Mouse (Mus musculus) heart, adult 9 months (tissue): ENCODE results near the gene Tex14.
A peak's percentile ranks its signal among the peaks of the same experiment; 100 is the strongest.
"Not testable (repeated sequence)": the region's sequence is repeated elsewhere in the genome, so short reads cannot be mapped to it uniquely, and the experiment has no call there.

ENCODE experiments used
- DNase-seq, 2 experiments: peaks; one replicate each; pipeline ENCODE4 v3.0.0; 2022; ENCODE audit warnings: low spot score in 2 of 2

Tex14 gene

GRCm38 (mm10) chr11:87472058-87472457 is 67.2 kb downstream of the Tex14 start:
- not testable (repeated sequence) for DNase-seq

- not testable (repeated sequence) for DNase-seq
Measured at GRCm38 (mm10) chr11:87479172-87479571, 74.3 kb downstream of the Tex14 start.

- DNase-seq = no peak
Measured at GRCm38 (mm10) chr11:87483796-87484326, 79.0 kb downstream of the Tex14 start.

- DNase-seq = no peak
Measured at GRCm38 (mm10) chr11:87488948-87489347, 84.1 kb downstream of the Tex14 start.

- DNase-seq = peak in 1 of 2 experiments; percentile 15
Measured at GRCm38 (mm10) chr11:87504690-87505214, 99.9 kb downstream of the Tex14 start.

- no peak for DNase-seq
Measured at GRCm38 (mm10) chr11:87506502-87506901, 101.6 kb downstream of the Tex14 start.

- no peak for DNase-seq
Measured at GRCm38 (mm10) chr11:87507043-87507442, 102.2 kb downstream of the Tex14 start.

- peak; percentile 6 to 17 for DNase-seq
Measured at GRCm38 (mm10) chr11:87519260-87519659, 114.4 kb downstream of the Tex14 start.

GRCm38 (mm10) chr11:87523466-87523865 is 118.6 kb downstream of the Tex14 start:
- no peak for DNase-seq

- DNase-seq = no peak
Measured at GRCm38 (mm10) chr11:87523967-87524366, 119.1 kb downstream of the Tex14 start.

GRCm38 (mm10) chr11:87524780-87525179 is 119.9 kb downstream of the Tex14 start:
- DNase-seq = no peak

- no peak for DNase-seq
Measured at GRCm38 (mm10) chr11:87527364-87527763, 122.5 kb downstream of the Tex14 start.

- no peak for DNase-seq
Measured at GRCm38 (mm10) chr11:87527990-87528389, 123.1 kb downstream of the Tex14 start.

GRCm38 (mm10) chr11:87531695-87532094 is 126.8 kb downstream of the Tex14 start:
- no peak for DNase-seq

GRCm38 (mm10) chr11:87542285-87542684 is 137.4 kb downstream of the Tex14 start:
- no peak for DNase-seq

- DNase-seq = no peak
Measured at GRCm38 (mm10) chr11:87542906-87543305, 138.0 kb downstream of the Tex14 start.

- no peak for DNase-seq
Measured at GRCm38 (mm10) chr11:87553342-87553741, 148.5 kb downstream of the Tex14 start.

- no peak for DNase-seq
Measured at GRCm38 (mm10) chr11:87554386-87554785, 149.5 kb downstream of the Tex14 start.

- no peak for DNase-seq
Measured at GRCm38 (mm10) chr11:87555106-87555703, 150.3 kb downstream of the Tex14 start.

GRCm38 (mm10) chr11:87561208-87561607 is 156.3 kb downstream of the Tex14 start:
- no peak for DNase-seq

GRCm38 (mm10) chr11:87566501-87566900 is 161.6 kb downstream of the Tex14 start, which contains the start of gene Gm11492:
Gene Gm11492, plus strand, starts transcription at chr11:87566653.
- peak in 1 of 2 experiments; percentile 62 for DNase-seq

- DNase-seq = no peak
Measured at GRCm38 (mm10) chr11:87568255-87568953, 163.5 kb downstream of the Tex14 start, which contains the start of gene Sept4. Gene Sept4, plus strand, starts transcription at chr11:87568903.

GRCm38 (mm10) chr11:87570743-87571142 is 165.9 kb downstream of the Tex14 start:
- no peak for DNase-seq
